In the genomic region with DNA sequence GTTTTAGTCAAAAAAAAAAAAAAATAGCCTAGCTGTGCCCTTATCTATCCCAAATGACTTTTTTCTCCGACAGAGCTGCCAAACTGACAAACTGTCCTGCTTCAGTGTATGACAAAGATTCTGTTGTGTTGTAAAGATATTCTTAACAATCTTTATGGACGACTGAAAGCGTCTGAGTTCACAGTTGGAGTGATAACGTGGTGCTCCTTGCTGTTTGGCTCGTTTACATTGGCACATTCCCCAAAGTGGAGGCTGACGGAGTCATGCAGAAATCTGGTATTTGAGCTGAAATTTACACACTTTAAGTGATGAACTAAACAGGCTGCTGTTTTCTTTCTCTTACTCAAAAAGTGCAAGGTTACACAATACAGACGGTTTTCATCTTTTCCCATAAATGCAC, we compare ENCODE assay signal across 9 mouse cellular contexts.
DNase-seq lines count a peak whose midpoint lies in the region; ATAC-seq and TF ChIP-seq lines count a peak whose summit lies in the region.
"Had no signal": no experiment of that assay in that cellular context is flagged by ENCODE, and none has a peak within 500 bp of the region (broad histone marks: within the 10 kb centered on the region; RNA-seq: fewer than 3 reads in every experiment).

No protein-coding gene starts in this region.

- H3K27ac ChIP-seq in forebrain, embryonic 13.5 days, result no peak overlapping the region
- H3K27ac ChIP-seq in forebrain, embryonic 15.5 days (replicated peaks), result no peak overlapping the region
- H3K27ac ChIP-seq in midbrain, embryonic 14.5 days (replicated peaks; ENCODE audit: low read depth, low read length), result no peak overlapping the region
- no peak overlapping the region for H3K27ac ChIP-seq in midbrain, embryonic 10.5 days (replicated peaks)
- no peak overlapping the region for H3K27ac ChIP-seq in midbrain, postnatal 0 days (ENCODE audit: low read depth, low read length)

- no peaks in the 10 kb centered on the region for H3K27me3 ChIP-seq in forebrain, embryonic 13.5 days
- no peaks in the 10 kb centered on the region for H3K27me3 ChIP-seq in forebrain, embryonic 15.5 days
- no peaks in the 10 kb centered on the region for H3K27me3 ChIP-seq in midbrain, embryonic 14.5 days (ENCODE audit: control insufficient read depth, insufficient read depth, low read length)
- no peaks in the 10 kb centered on the region for H3K27me3 ChIP-seq in midbrain, embryonic 10.5 days (ENCODE audit: low read depth, poor library complexity, severe bottlenecking)
- no peaks in the 10 kb centered on the region for H3K27me3 ChIP-seq in midbrain, postnatal 0 days (ENCODE audit: insufficient read depth, low read length)
- H3K27me3 ChIP-seq: CH12.LX had no signal

- H3K4me2 ChIP-seq in forebrain, embryonic 13.5 days, result no peak overlapping the region
- H3K4me2 ChIP-seq in forebrain, embryonic 15.5 days (replicated peaks), result no peak overlapping the region
- H3K4me2 ChIP-seq in midbrain, embryonic 14.5 days (ENCODE audit: low read length), result peak overlapping the region; percentile 12; the same call in 1 of the 2 replicates
- peak overlapping the region; percentile 7; the same call in 1 of the 2 replicates for H3K4me2 ChIP-seq in midbrain, postnatal 0 days (ENCODE audit: low read depth, low read length, poor library complexity, severe bottlenecking)

- no peaks in the 10 kb centered on the region for H3K36me3 ChIP-seq in forebrain, embryonic 13.5 days (ENCODE audit: poor library complexity, severe bottlenecking)
- H3K36me3 ChIP-seq in forebrain, embryonic 15.5 days, result no peaks in the 10 kb centered on the region
- H3K36me3 ChIP-seq in midbrain, embryonic 14.5 days (ENCODE audit: control insufficient read depth, insufficient read depth, low read length), result no peaks in the 10 kb centered on the region
- no peaks in the 10 kb centered on the region for H3K36me3 ChIP-seq in midbrain, embryonic 10.5 days
- no peaks in the 10 kb centered on the region for H3K36me3 ChIP-seq in midbrain, postnatal 0 days (ENCODE audit: insufficient read depth, low read length)

- intact Hi-C loops in heart, postnatal 25 days (cut with DNase I), result no loop called here

- H3K4me1 ChIP-seq in forebrain, embryonic 13.5 days, result peaks cover 4% of the 10 kb centered on the region; the same call in 1 of the 2 replicates
- H3K4me1 ChIP-seq in forebrain, embryonic 15.5 days, result peaks cover 9% of the 10 kb centered on the region
- peaks cover 14% of the 10 kb centered on the region for H3K4me1 ChIP-seq in midbrain, embryonic 14.5 days (ENCODE audit: control insufficient read depth, insufficient read depth, low read length)
- H3K4me1 ChIP-seq in midbrain, embryonic 10.5 days, result peaks cover 8% of the 10 kb centered on the region
- no peaks in the 10 kb centered on the region; the same call in 1 of the 2 replicates for H3K4me1 ChIP-seq in midbrain, postnatal 0 days (ENCODE audit: insufficient read depth, low read length)

- 30% methylated on average over 7 of the region's 7 CpGs for WGBS in forebrain, embryonic 13.5 days
- 16% methylated on average over 7 of the region's 7 CpGs for WGBS in forebrain, embryonic 15.5 days
- WGBS in midbrain, embryonic 14.5 days, result 34% methylated on average over 7 of the region's 7 CpGs
- WGBS in midbrain, embryonic 10.5 days, result 54% methylated on average over 7 of the region's 7 CpGs
- 27% methylated on average over 7 of the region's 7 CpGs for WGBS in midbrain, postnatal 0 days

- no peaks in the 10 kb centered on the region for H3K9me3 ChIP-seq in forebrain, embryonic 13.5 days (replicated peaks)
- no peaks in the 10 kb centered on the region for H3K9me3 ChIP-seq in forebrain, embryonic 15.5 days
- H3K9me3 ChIP-seq in midbrain, embryonic 14.5 days (ENCODE audit: control insufficient read depth, low read length), result no peaks in the 10 kb centered on the region
- no peaks in the 10 kb centered on the region for H3K9me3 ChIP-seq in midbrain, embryonic 10.5 days (replicated peaks)
- no peaks in the 10 kb centered on the region for H3K9me3 ChIP-seq in midbrain, postnatal 0 days (ENCODE audit: low read length)

- peak; percentile 39 for DNase-seq in midbrain, embryonic 14.5 days
- DNase-seq in midbrain, embryonic 10.5 days (ENCODE audit: low spot score), result no peak
- DNase-seq in heart, postnatal 25 days (ENCODE audit: low spot score), result peak; percentile 9
- DNase-seq in midbrain, postnatal 0 days (ENCODE audit: low spot score), result peak; percentile 16
- no peak for DNase-seq in T-cell, adult 2 months (ENCODE audit: low spot score)
- DNase-seq in spleen, postnatal 10 days (ENCODE audit: low spot score in 2 of 2), result no peak

- peak; percentile 27; the same call in 1 of the 2 replicates for ATAC-seq in forebrain, embryonic 13.5 days
- ATAC-seq in forebrain, embryonic 15.5 days (replicated peaks), result no peak; the same call in 1 of the 2 replicates
- no peak for ATAC-seq in midbrain, embryonic 14.5 days (ENCODE audit: low FRiP score, low TSS enrichment)
- ATAC-seq in midbrain, postnatal 0 days (ENCODE audit: low FRiP score), result no peak

- TF ChIP-seq CTCF in midbrain, postnatal 0 days (IDR thresholded peaks at IDR 0.05), result no peak

- H3K4me3 ChIP-seq in forebrain, embryonic 13.5 days, result no peak overlapping the region
- H3K4me3 ChIP-seq in forebrain, embryonic 15.5 days, result no peak overlapping the region
- H3K4me3 ChIP-seq in midbrain, embryonic 14.5 days (replicated peaks; ENCODE audit: low read depth, low read length), result no peak overlapping the region
- no peak overlapping the region for H3K4me3 ChIP-seq in midbrain, embryonic 10.5 days
- no peak overlapping the region for H3K4me3 ChIP-seq in midbrain, postnatal 0 days (ENCODE audit: low read depth, low read length)

- no peak overlapping the region for H3K9ac ChIP-seq in forebrain, embryonic 13.5 days
- no peak overlapping the region for H3K9ac ChIP-seq in forebrain, embryonic 15.5 days (replicated peaks)
- no peak overlapping the region for H3K9ac ChIP-seq in midbrain, embryonic 14.5 days (replicated peaks; ENCODE audit: low read length)
- H3K9ac ChIP-seq in midbrain, postnatal 0 days (replicated peaks; ENCODE audit: low read length, poor library complexity, severe bottlenecking), result no peak overlapping the region

Comparison
In these comparisons a context has a peak if more than half of its experiments do, and no peak if none do; other contexts are left out.
1. DNase-seq: peak in midbrain, embryonic 14.5 days (single experiment), heart, postnatal 25 days (single experiment) and midbrain, postnatal 0 days (single experiment); none in midbrain, embryonic 10.5 days (single experiment), T-cell, adult 2 months (single experiment) and spleen, postnatal 10 days (0 of 2).
2. H3K4me2 ChIP-seq: peak in midbrain, embryonic 14.5 days (single experiment) and midbrain, postnatal 0 days (single experiment); none in forebrain, embryonic 13.5 days (single experiment) and forebrain, embryonic 15.5 days (single experiment).